Mouse (Mus musculus) liver, postnatal 0 days (tissue): ENCODE measurements at regions not wholly inside any gene's neighbourhood (a gene's known extent, or its start where the extent isn't known, plus 50 kb on each side); places are given as distances from the start of the nearest gene placed in this dataset.
A peak's percentile ranks its signal among the peaks of the same experiment; 100 is the strongest.

Source experiments
- ATAC-seq: fragments of 200-750 bp; cut with Nextera tagmentation; 2 replicates; pipeline ENCODE4 v1.8.0; 2017; ENCODE audit warnings: mild to moderate bottlenecking, moderate library complexity
- DNase-seq: peaks from one replicate; pipeline ENCODE4 v3.0.0-alpha.2; 2016
- H3K27ac ChIP-seq: fragments of 300-500 bp; sonication (generic); 2 replicates; pipeline ENCODE4 v1.5.1; 2014; ENCODE audit warnings: antibody characterized with exemption, moderate library complexity, mild to moderate bottlenecking, low read depth
- H3K27me3 ChIP-seq: fragments of 300-500 bp; sonication (generic); 2 replicates; pipeline ENCODE4 v1.6.1; 2014; ENCODE audit warnings: low read length, control low read depth, mixed read lengths; ENCODE audit not compliant: insufficient read depth
- H3K36me3 ChIP-seq: fragments of 300-500 bp; sonication (generic); replicated peaks from 2 replicates; pipeline ENCODE4 v1.6.1; 2014; ENCODE audit warnings: mild to moderate bottlenecking, control low read depth, low read length, moderate library complexity, mixed read lengths; ENCODE audit not compliant: insufficient read depth
- H3K4me1 ChIP-seq: fragments of 300-500 bp; sonication (generic); 2 replicates; pipeline ENCODE4 v1.6.1; 2014; ENCODE audit warnings: antibody characterized with exemption, mild to moderate bottlenecking, control low read depth; ENCODE audit not compliant: insufficient read depth
- H3K4me2 ChIP-seq: fragments of 300-500 bp; sonication (generic); 2 replicates; pipeline ENCODE4 v1.6.1; 2014; ENCODE audit warnings: low read depth, mild to moderate bottlenecking, low read length, moderate library complexity, mixed read lengths
- H3K4me3 ChIP-seq: fragments of 300-500 bp; sonication (generic); 2 replicates; pipeline ENCODE4 v1.5.1; 2014; ENCODE audit warnings: low read depth, low read length
- H3K9ac ChIP-seq: fragments of 300-500 bp; sonication (generic); replicated peaks from 2 replicates; pipeline ENCODE4 v1.6.1; 2014; ENCODE audit warnings: mild to moderate bottlenecking, moderate library complexity
- H3K9me3 ChIP-seq: fragments of 300-500 bp; sonication (generic); 2 replicates; pipeline ENCODE4 v1.6.1; 2016; ENCODE audit warnings: mild to moderate bottlenecking, control low read depth, low read length, mixed read lengths
- CTCF ChIP-seq: sonication (generic); IDR thresholded peaks from 2 replicates; pipeline ENCODE4 v1.5.1; 2016; ENCODE audit warnings: antibody characterized with exemption, low read depth
- EP300 ChIP-seq: IDR thresholded peaks from 2 replicates; pipeline ENCODE4 v1.6.1; 2016; ENCODE audit warnings: antibody characterized with exemption, low read depth, mild to moderate bottlenecking
- WGBS: fragments of 180-500 bp; shearing (Covaris S2); extraction: QIAGEN DNeasy Blood & Tissue Kit; methylation state at CpG from one replicate; pipeline ENCODE4 v1.1.7; 2014; ENCODE audit not compliant: insufficient replicate concordance; 5-methylcytosine and 5-hydroxymethylcytosine counted together

- H3K9ac ChIP-seq, result no peak overlapping the region
- H3K4me2 ChIP-seq, result no peak overlapping the region
- ATAC-seq (no peak), DNase-seq (no peak)
- WGBS, result 82% methylated on average over 1 of the region's 1 CpGs
- no peak overlapping the region for H3K27ac ChIP-seq
- no peaks in the 10 kb centered on the region for H3K27me3 ChIP-seq
- TF ChIP-seq EP300 (no peak), CTCF (no peak)
- no peaks in the 10 kb centered on the region for H3K36me3 ChIP-seq
- H3K9me3 ChIP-seq, result no peaks in the 10 kb centered on the region
- H3K4me1 ChIP-seq, result no peaks in the 10 kb centered on the region
- H3K4me3 ChIP-seq, result no peak overlapping the region
Observed at GRCm38 (mm10) chr1:7388627-7389026, 2580.9 kb downstream of the Gm37988 start.

GRCm38 (mm10) chr1:7393508-7393907, 2585.8 kb downstream of the Gm37988 start:
- ATAC-seq (no peak), DNase-seq (no peak)
- Histone ChIP-seq H3K4me2 (no peak overlapping the region), H3K9me3 (no peaks in the 10 kb centered on the region), H3K36me3 (no peaks in the 10 kb centered on the region), H3K27me3 (no peaks in the 10 kb centered on the region), H3K9ac (no peak overlapping the region), H3K27ac (no peak overlapping the region), H3K4me3 (no peak overlapping the region), H3K4me1 (no peaks in the 10 kb centered on the region)
- TF ChIP-seq CTCF (no peak), EP300 (no peak)

DNA sequence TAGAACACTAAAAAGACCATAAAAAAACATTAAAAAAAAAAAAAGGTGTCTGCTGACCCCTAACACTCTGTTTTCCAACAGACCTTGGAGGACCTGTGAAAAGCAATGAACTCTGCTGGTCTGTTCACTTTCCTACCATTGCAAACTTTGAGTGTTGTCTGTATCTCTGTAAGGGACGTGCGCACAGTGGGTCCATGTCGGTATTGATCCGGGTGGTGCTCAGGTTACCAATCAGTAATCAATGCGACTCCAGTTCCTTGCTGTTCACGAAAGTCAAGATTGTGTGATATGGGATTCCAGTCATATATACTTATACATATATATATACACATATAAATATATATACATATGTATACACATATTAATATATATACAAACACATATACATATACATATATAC, 2586.5 kb downstream of the Gm37988 start:
- Histone ChIP-seq H3K4me3 (no peak overlapping the region), H3K27ac (no peak overlapping the region), H3K9me3 (no peaks in the 10 kb centered on the region), H3K9ac (no peak overlapping the region), H3K27me3 (no peaks in the 10 kb centered on the region), H3K4me1 (no peaks in the 10 kb centered on the region), H3K4me2 (no peak overlapping the region), H3K36me3 (no peaks in the 10 kb centered on the region)
- 92% methylated on average over 6 of the region's 6 CpGs for WGBS
- TF ChIP-seq EP300 (no peak), CTCF (no peak)
- DNase-seq, result no peak
- no peak for ATAC-seq

GRCm38 (mm10) chr1:7395527-7395926, 2587.8 kb downstream of the Gm37988 start:
- Histone ChIP-seq H3K27ac (no peak overlapping the region), H3K4me1 (no peaks in the 10 kb centered on the region), H3K9me3 (no peaks in the 10 kb centered on the region), H3K4me2 (no peak overlapping the region), H3K27me3 (no peaks in the 10 kb centered on the region), H3K4me3 (no peak overlapping the region), H3K36me3 (no peaks in the 10 kb centered on the region), H3K9ac (no peak overlapping the region)
- DNase-seq (peak; percentile 30), ATAC-seq (no peak)
- peak; percentile 22; the same call in 1 of the 2 replicates for TF ChIP-seq EP300
- no peak for TF ChIP-seq CTCF
- 71% methylated on average over 8 of the region's 8 CpGs for WGBS

- H3K27ac ChIP-seq, result peak overlapping the region; percentile 69
- 7% methylated on average over 26 of the region's 26 CpGs for WGBS
Observed at GRCm38 (mm10) chr1:7396867-7397806, 2589.4 kb downstream of the Gm37988 start.

GRCm38 (mm10) chr1:7397807-7398446, 2590.2 kb downstream of the Gm37988 start:
- H3K4me3 ChIP-seq, result peak overlapping the region; percentile 59
- no peaks in the 10 kb centered on the region for H3K27me3 ChIP-seq

More at GRCm38 (mm10) chr1:7396867-7397806, 2589.4 kb downstream of the Gm37988 start:
- peak; percentile 87 for ATAC-seq
- Histone ChIP-seq H3K27me3 (no peaks in the 10 kb centered on the region), H3K36me3 (no peaks in the 10 kb centered on the region), H3K4me1 (no peaks in the 10 kb centered on the region), H3K4me2 (peak overlapping the region; percentile 98), H3K9me3 (no peaks in the 10 kb centered on the region), H3K4me3 (peak overlapping the region; percentile 59), H3K9ac (peak overlapping the region; percentile 58)
- TF ChIP-seq CTCF, result peak; percentile 79
- no peak for TF ChIP-seq EP300
- DNase-seq, result peak; percentile 83

More at GRCm38 (mm10) chr1:7397807-7398446, 2590.2 kb downstream of the Gm37988 start:
- H3K9me3 ChIP-seq, result no peaks in the 10 kb centered on the region
- peak; percentile 94 for ATAC-seq
- H3K27ac ChIP-seq, result peak overlapping the region; percentile 71
- no peaks in the 10 kb centered on the region for H3K4me1 ChIP-seq
- TF ChIP-seq CTCF, result peak; percentile 89
- no peak for TF ChIP-seq EP300
- H3K9ac ChIP-seq, result peak overlapping the region; percentile 43
- no peaks in the 10 kb centered on the region for H3K36me3 ChIP-seq
- peak overlapping the region; percentile 98 for H3K4me2 ChIP-seq
- DNase-seq, result peak; percentile 99
- under 1% methylated on average over 35 of the region's 46 CpGs for WGBS
